Mouse (Mus musculus): ENCODE measurements around the gene Myo3b. TPM values are rescaled to one million over a fixed set of nuclear protein-coding genes. Genes with fewer than 3 reads are reported as not detected.

Myo3b gene
- polyA plus RNA-seq, 1 experiment = 0.46 TPM

- DNase-seq (ENCODE audit: low read depth) = no peak
- TF ChIP-seq CTCF (IDR thresholded peaks at IDR 0.05; ENCODE audit: borderline replicate concordance, extremely low read depth, insufficient read depth, insufficient read length) (no peak), POLR2A (IDR thresholded peaks at IDR 0.05; ENCODE audit: borderline replicate concordance, extremely low read depth, insufficient read depth, insufficient read length, poor library complexity, severe bottlenecking) (no peak)
These were observed 358.9 kb downstream of the Myo3b start for GRCm38 (mm10) chr2:70397734-70398276.

GRCm38 (mm10) chr2:70399441-70400115 lies 360.7 kb downstream of the Myo3b start:
- TF ChIP-seq POLR2A (IDR thresholded peaks at IDR 0.05; ENCODE audit: borderline replicate concordance, extremely low read depth, insufficient read depth, insufficient read length, poor library complexity, severe bottlenecking) (no peak), CTCF (IDR thresholded peaks at IDR 0.05; ENCODE audit: borderline replicate concordance, extremely low read depth, insufficient read depth, insufficient read length) (no peak)
- DNase-seq (ENCODE audit: low read depth) = peak; percentile 34

- TF ChIP-seq POLR2A (IDR thresholded peaks at IDR 0.05; ENCODE audit: borderline replicate concordance, extremely low read depth, insufficient read depth, insufficient read length, poor library complexity, severe bottlenecking) = no peak
- no peak for TF ChIP-seq CTCF (IDR thresholded peaks at IDR 0.05; ENCODE audit: borderline replicate concordance, extremely low read depth, insufficient read depth, insufficient read length)
- no peak for DNase-seq (ENCODE audit: low read depth)
These were observed 361.4 kb downstream of the Myo3b start for GRCm38 (mm10) chr2:70400321-70400720.

- DNase-seq (ENCODE audit: low read depth) = no peak
- TF ChIP-seq POLR2A (IDR thresholded peaks at IDR 0.05; ENCODE audit: borderline replicate concordance, extremely low read depth, insufficient read depth, insufficient read length, poor library complexity, severe bottlenecking) (no peak), CTCF (IDR thresholded peaks at IDR 0.05; ENCODE audit: borderline replicate concordance, extremely low read depth, insufficient read depth, insufficient read length) (no peak)
These were observed 365.4 kb downstream of the Myo3b start for GRCm38 (mm10) chr2:70404301-70404700.

- peak; percentile 64 for DNase-seq (ENCODE audit: low read depth)
These were observed 367.9 kb downstream of the Myo3b start for GRCm38 (mm10) chr2:70406846-70407245.

GRCm38 (mm10) chr2:70407729-70408128 lies 368.8 kb downstream of the Myo3b start:
- DNase-seq (ENCODE audit: low read depth) = peak; percentile 39
- TF ChIP-seq CTCF (IDR thresholded peaks at IDR 0.05; ENCODE audit: borderline replicate concordance, extremely low read depth, insufficient read depth, insufficient read length) (no peak), POLR2A (IDR thresholded peaks at IDR 0.05; ENCODE audit: borderline replicate concordance, extremely low read depth, insufficient read depth, insufficient read length, poor library complexity, severe bottlenecking) (no peak)

More at GRCm38 (mm10) chr2:70406846-70407245, 367.9 kb downstream of the Myo3b start:
- TF ChIP-seq CTCF (IDR thresholded peaks at IDR 0.05; ENCODE audit: borderline replicate concordance, extremely low read depth, insufficient read depth, insufficient read length) (no peak), POLR2A (IDR thresholded peaks at IDR 0.05; ENCODE audit: borderline replicate concordance, extremely low read depth, insufficient read depth, insufficient read length, poor library complexity, severe bottlenecking) (no peak)

- no peak for TF ChIP-seq POLR2A (IDR thresholded peaks at IDR 0.05; ENCODE audit: borderline replicate concordance, extremely low read depth, insufficient read depth, insufficient read length, poor library complexity, severe bottlenecking)
- no peak for TF ChIP-seq CTCF (IDR thresholded peaks at IDR 0.05; ENCODE audit: borderline replicate concordance, extremely low read depth, insufficient read depth, insufficient read length)
- DNase-seq (ENCODE audit: low read depth) = peak; percentile 65
These were observed 371.5 kb downstream of the Myo3b start for GRCm38 (mm10) chr2:70410298-70410885.

- TF ChIP-seq POLR2A (IDR thresholded peaks at IDR 0.05; ENCODE audit: borderline replicate concordance, extremely low read depth, insufficient read depth, insufficient read length, poor library complexity, severe bottlenecking) (no peak), CTCF (IDR thresholded peaks at IDR 0.05; ENCODE audit: borderline replicate concordance, extremely low read depth, insufficient read depth, insufficient read length) (no peak)
- DNase-seq (ENCODE audit: low read depth) = no peak
These were observed 373.4 kb downstream of the Myo3b start for GRCm38 (mm10) chr2:70412315-70412714.

GRCm38 (mm10) chr2:70414386-70414785 lies 375.5 kb downstream of the Myo3b start:
- no peak for DNase-seq (ENCODE audit: low read depth)
- TF ChIP-seq POLR2A (IDR thresholded peaks at IDR 0.05; ENCODE audit: borderline replicate concordance, extremely low read depth, insufficient read depth, insufficient read length, poor library complexity, severe bottlenecking) (no peak), CTCF (IDR thresholded peaks at IDR 0.05; ENCODE audit: borderline replicate concordance, extremely low read depth, insufficient read depth, insufficient read length) (no peak)

- TF ChIP-seq CTCF (IDR thresholded peaks at IDR 0.05; ENCODE audit: borderline replicate concordance, extremely low read depth, insufficient read depth, insufficient read length) = no peak
- TF ChIP-seq POLR2A (IDR thresholded peaks at IDR 0.05; ENCODE audit: borderline replicate concordance, extremely low read depth, insufficient read depth, insufficient read length, poor library complexity, severe bottlenecking) = no peak
- DNase-seq (ENCODE audit: low read depth) = no peak
These were observed 376.6 kb downstream of the Myo3b start for GRCm38 (mm10) chr2:70415521-70415920.

- DNase-seq (ENCODE audit: low read depth) = no peak
- no peak for TF ChIP-seq POLR2A (IDR thresholded peaks at IDR 0.05; ENCODE audit: borderline replicate concordance, extremely low read depth, insufficient read depth, insufficient read length, poor library complexity, severe bottlenecking)
- no peak for TF ChIP-seq CTCF (IDR thresholded peaks at IDR 0.05; ENCODE audit: borderline replicate concordance, extremely low read depth, insufficient read depth, insufficient read length)
These were observed 380.4 kb downstream of the Myo3b start for GRCm38 (mm10) chr2:70419336-70419735.
